Mouse (Mus musculus): ENCODE data around the gene Nphp1. TPM values are rescaled to one million over a fixed set of nuclear protein-coding genes. Genes with fewer than 3 reads are reported as not detected.
A peak's percentile ranks its signal among the peaks of the same experiment; 100 is the strongest.

The Nphp1 gene
- polyA plus RNA-seq (2012; fragmentation: generic; extraction: Trizol), result 17.5 TPM

DNA sequence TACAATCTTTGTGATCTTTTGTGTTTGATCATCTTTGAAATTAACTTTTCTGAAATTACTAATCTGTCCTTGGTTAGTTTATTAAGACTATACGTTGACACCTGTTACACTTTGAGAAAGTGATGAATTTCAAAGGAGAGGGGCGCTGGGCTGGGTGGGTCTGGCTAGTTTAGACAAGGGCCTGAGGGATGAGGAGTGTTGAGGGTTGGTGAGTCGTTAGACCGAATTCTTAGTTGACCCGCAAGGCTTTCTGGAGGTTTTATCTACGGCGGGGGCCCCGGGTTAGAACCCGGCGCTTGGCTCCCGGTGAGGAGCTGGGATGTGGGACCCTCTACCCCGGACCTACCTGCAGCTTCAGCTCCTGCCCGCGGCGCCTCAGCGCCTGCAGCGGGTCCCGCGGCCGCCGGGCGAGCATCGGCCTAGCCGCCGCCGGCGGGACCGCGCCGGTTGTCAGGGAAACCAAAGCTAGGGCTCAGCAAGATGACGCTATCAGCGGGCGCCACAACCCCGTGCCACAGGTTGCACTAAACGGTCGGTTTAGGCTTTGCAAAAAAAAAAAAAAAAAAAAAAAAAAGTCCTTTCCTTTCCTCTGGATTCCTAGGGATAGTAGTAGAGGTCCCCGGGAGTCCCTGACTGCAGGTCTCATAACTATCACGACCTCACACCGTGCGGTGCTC is at the start of gene Nphp1:
Gene Nphp1 (minus strand): TSS at position 458 of the 677 bp plus-strand sequence.
- Histone ChIP-seq H3K79me2 (ENCODE audit: control insufficient read depth, insufficient read depth) (peaks cover 20% of the 10 kb centered on the region), H3K4me2 (ENCODE audit: low read depth) (peak within 1 kb of the TSS; percentile 92), H3K27me3 (ENCODE audit: control insufficient read depth, insufficient read depth, insufficient read length) (no peaks in the 10 kb centered on the region), H3K36me3 (ENCODE audit: control insufficient read depth, insufficient read depth) (no peaks in the 10 kb centered on the region), H3K4me3 (peak within 1 kb of the TSS; percentile 68), H3ac (ENCODE audit: control insufficient read depth, insufficient read length) (no peak within 1 kb of the TSS)
- TF ChIP-seq SRF (IDR thresholded peaks at IDR 0.05; ENCODE audit: control insufficient read depth, insufficient read length, low read depth) (peak; percentile 28), POLR2A (IDR thresholded peaks at IDR 0.05; ENCODE audit: insufficient read length, low read depth) (peak; percentile 56), MYOG (IDR thresholded peaks at IDR 0.05; ENCODE audit: control insufficient read depth in 1 of 3, insufficient read depth in 1 of 3, insufficient read length in 2 of 3, low read depth in 2 of 3) (no peak), POLR2AphosphoS2 (IDR thresholded peaks at IDR 0.05; ENCODE audit: insufficient read length, low read depth) (peak; percentile 61)

GRCm38 (mm10) chr2:127832833-127833190 is 44.1 kb upstream of the Nphp1 start:
- H3K27me3 ChIP-seq (ENCODE audit: control insufficient read depth, insufficient read depth, insufficient read length), result peaks cover 6% of the 10 kb centered on the region
- TF ChIP-seq TCF12 (IDR thresholded peaks at IDR 0.05; ENCODE audit: insufficient read depth, poor library complexity, severe bottlenecking) (no peak), CEBPB (IDR thresholded peaks at IDR 0.05; ENCODE audit: insufficient read depth, poor library complexity, severe bottlenecking) (no peak), MYOD1 (IDR thresholded peaks at IDR 0.05; ENCODE audit: control insufficient read depth in 1 of 3, insufficient read length in 2 of 3, low read depth in 2 of 3) (no peak), POLR2A (IDR thresholded peaks at IDR 0.05; ENCODE audit: insufficient read length, low read depth) (no peak), POLR2AphosphoS2 (IDR thresholded peaks at IDR 0.05; ENCODE audit: insufficient read length, low read depth) (no peak), TCF3 (IDR thresholded peaks at IDR 0.05; ENCODE audit: insufficient read length, low read depth) (no peak), MAX (IDR thresholded peaks at IDR 0.05; ENCODE audit: low read depth) (no peak), E2F4 (IDR thresholded peaks at IDR 0.05; ENCODE audit: insufficient read depth) (no peak), SRF (IDR thresholded peaks at IDR 0.05; ENCODE audit: control insufficient read depth, insufficient read length, low read depth) (no peak), USF1 (IDR thresholded peaks at IDR 0.05; ENCODE audit: low read depth) (no peak), REST (IDR thresholded peaks at IDR 0.05; ENCODE audit: insufficient read depth, insufficient read length) (no peak), MYOG (IDR thresholded peaks at IDR 0.05; ENCODE audit: control insufficient read depth in 1 of 3, insufficient read depth in 1 of 3, insufficient read length in 2 of 3, low read depth in 2 of 3) (no peak)
- peak overlapping the region; percentile 78 for H3K4me2 ChIP-seq (ENCODE audit: low read depth)
- H3K36me3 ChIP-seq (ENCODE audit: control insufficient read depth, insufficient read depth), result no peaks in the 10 kb centered on the region
- H3K79me2 ChIP-seq (ENCODE audit: control insufficient read depth, insufficient read depth), result peaks cover 22% of the 10 kb centered on the region
- H3ac ChIP-seq (ENCODE audit: control insufficient read depth, insufficient read length), result no peak overlapping the region
- peak overlapping the region; percentile 80 for H3K4me3 ChIP-seq

DNA sequence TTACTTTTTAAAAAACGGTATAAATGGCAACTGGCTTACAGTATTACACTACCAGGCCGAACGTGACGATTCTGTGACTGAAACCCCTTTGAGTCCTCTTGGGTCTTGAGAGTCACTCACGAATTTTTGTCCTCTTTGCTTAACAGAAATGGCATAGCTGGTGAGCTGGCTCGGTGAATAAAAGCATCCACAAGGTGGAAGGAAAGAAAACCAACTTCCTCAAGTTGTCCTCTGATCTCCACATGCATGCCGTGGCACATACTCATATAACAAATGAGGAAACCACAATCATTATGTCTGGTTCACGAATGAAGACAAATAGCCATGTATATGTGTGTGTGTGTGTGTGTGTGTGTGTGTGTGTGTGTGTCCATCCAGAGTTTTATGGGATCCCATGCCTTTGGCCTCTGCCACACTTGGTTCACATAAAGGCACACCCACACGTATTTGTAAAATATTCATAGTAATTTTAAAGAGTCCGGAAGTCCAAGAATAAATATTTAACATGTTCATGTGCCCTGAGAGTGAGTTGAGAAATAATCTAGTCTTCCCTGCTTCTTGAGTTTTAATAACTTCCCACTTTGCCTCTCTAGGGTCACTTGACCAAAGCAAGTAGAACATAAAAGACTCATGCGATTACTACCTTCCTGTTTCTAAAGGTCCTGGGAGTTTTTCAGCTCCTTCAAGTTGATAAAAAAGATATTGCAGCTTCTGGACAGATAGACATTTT is 43.6 kb upstream of the Nphp1 start:
- Histone ChIP-seq H3K36me3 (ENCODE audit: control insufficient read depth, insufficient read depth) (peaks cover under 1% of the 10 kb centered on the region), H3K79me2 (ENCODE audit: control insufficient read depth, insufficient read depth) (peaks cover 22% of the 10 kb centered on the region), H3K4me2 (ENCODE audit: low read depth) (peak overlapping the region; percentile 78), H3K27me3 (ENCODE audit: control insufficient read depth, insufficient read depth, insufficient read length) (peaks cover 6% of the 10 kb centered on the region), H3ac (ENCODE audit: control insufficient read depth, insufficient read length) (no peak overlapping the region), H3K4me3 (peak overlapping the region; percentile 80)
- TF ChIP-seq MYOD1 (IDR thresholded peaks at IDR 0.05; ENCODE audit: control insufficient read depth in 1 of 3, insufficient read length in 2 of 3, low read depth in 2 of 3), result no peak
- TF ChIP-seq TCF3 (IDR thresholded peaks at IDR 0.05; ENCODE audit: insufficient read length, low read depth), result no peak
- TF ChIP-seq SRF (IDR thresholded peaks at IDR 0.05; ENCODE audit: control insufficient read depth, insufficient read length, low read depth), result no peak
- TF ChIP-seq E2F4 (IDR thresholded peaks at IDR 0.05; ENCODE audit: insufficient read depth), result no peak
- TF ChIP-seq POLR2A (IDR thresholded peaks at IDR 0.05; ENCODE audit: insufficient read length, low read depth), result no peak
- TF ChIP-seq REST (IDR thresholded peaks at IDR 0.05; ENCODE audit: insufficient read depth, insufficient read length), result no peak
- TF ChIP-seq MAX (IDR thresholded peaks at IDR 0.05; ENCODE audit: low read depth), result no peak
- no peak for TF ChIP-seq CEBPB (IDR thresholded peaks at IDR 0.05; ENCODE audit: insufficient read depth, poor library complexity, severe bottlenecking)
- TF ChIP-seq USF1 (IDR thresholded peaks at IDR 0.05; ENCODE audit: low read depth), result no peak
- no peak for TF ChIP-seq TCF12 (IDR thresholded peaks at IDR 0.05; ENCODE audit: insufficient read depth, poor library complexity, severe bottlenecking)
- no peak for TF ChIP-seq MYOG (IDR thresholded peaks at IDR 0.05; ENCODE audit: control insufficient read depth in 1 of 3, insufficient read depth in 1 of 3, insufficient read length in 2 of 3, low read depth in 2 of 3)
- no peak for TF ChIP-seq POLR2AphosphoS2 (IDR thresholded peaks at IDR 0.05; ENCODE audit: insufficient read length, low read depth)

DNA sequence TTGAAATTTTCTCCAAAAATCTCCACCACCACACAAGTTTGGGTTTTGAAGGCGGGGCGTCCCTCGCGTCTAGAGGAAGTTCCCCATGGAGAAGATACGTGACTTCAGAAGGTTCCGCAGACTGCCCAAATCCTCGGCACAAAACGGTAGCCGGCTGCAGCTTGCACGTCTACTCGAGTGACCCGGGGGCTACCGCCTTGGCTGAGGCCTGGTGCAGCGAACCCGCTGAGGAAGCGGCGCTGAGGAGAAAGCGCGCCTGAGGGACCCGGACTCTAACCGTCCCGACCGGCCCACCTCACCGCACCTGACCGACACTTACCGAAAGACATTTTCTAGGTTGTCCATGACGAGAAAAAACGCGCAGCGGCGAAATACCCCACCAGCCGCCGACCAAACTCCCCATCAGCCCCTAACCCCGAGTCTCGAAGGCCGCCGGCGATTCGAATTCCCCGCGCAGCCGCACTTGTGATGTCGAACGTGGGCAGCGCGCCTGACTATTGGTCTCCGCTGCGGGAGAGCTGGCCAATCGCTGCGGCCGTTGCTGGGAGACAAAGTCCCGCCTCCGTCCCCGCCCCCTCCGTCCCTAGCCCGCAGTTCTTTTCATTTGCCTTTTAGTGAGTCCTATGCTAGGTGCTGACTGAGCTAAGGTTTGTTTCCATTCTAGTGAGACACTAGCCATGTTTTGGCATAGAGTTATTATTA is 42.9 kb upstream of the Nphp1 start, which contains the start of gene Bub1:
Gene Bub1 (minus strand): TSS at position 465 of the 702 bp plus-strand sequence.
- H3K27me3 ChIP-seq (ENCODE audit: control insufficient read depth, insufficient read depth, insufficient read length), result no peaks in the 10 kb centered on the region
- H3K36me3 ChIP-seq (ENCODE audit: control insufficient read depth, insufficient read depth), result peaks cover 8% of the 10 kb centered on the region
- H3K79me2 ChIP-seq (ENCODE audit: control insufficient read depth, insufficient read depth), result peaks cover 22% of the 10 kb centered on the region
- peak within 1 kb of the TSS; percentile 78 for H3K4me2 ChIP-seq (ENCODE audit: low read depth)
- TF ChIP-seq CEBPB (IDR thresholded peaks at IDR 0.05; ENCODE audit: insufficient read depth, poor library complexity, severe bottlenecking) (no peak), MYOD1 (IDR thresholded peaks at IDR 0.05; ENCODE audit: control insufficient read depth in 1 of 3, insufficient read length in 2 of 3, low read depth in 2 of 3) (no peak), REST (IDR thresholded peaks at IDR 0.05; ENCODE audit: insufficient read depth, insufficient read length) (no peak), TCF3 (IDR thresholded peaks at IDR 0.05; ENCODE audit: insufficient read length, low read depth) (no peak), E2F4 (IDR thresholded peaks at IDR 0.05; ENCODE audit: insufficient read depth) (peak; percentile 100), TCF12 (IDR thresholded peaks at IDR 0.05; ENCODE audit: insufficient read depth, poor library complexity, severe bottlenecking) (no peak), MYOG (IDR thresholded peaks at IDR 0.05; ENCODE audit: control insufficient read depth in 1 of 3, insufficient read depth in 1 of 3, insufficient read length in 2 of 3, low read depth in 2 of 3) (no peak), SRF (IDR thresholded peaks at IDR 0.05; ENCODE audit: control insufficient read depth, insufficient read length, low read depth) (no peak), MAX (IDR thresholded peaks at IDR 0.05; ENCODE audit: low read depth) (no peak), USF1 (IDR thresholded peaks at IDR 0.05; ENCODE audit: low read depth) (peak; percentile 34), POLR2AphosphoS2 (IDR thresholded peaks at IDR 0.05; ENCODE audit: insufficient read length, low read depth) (no peak), POLR2A (IDR thresholded peaks at IDR 0.05; ENCODE audit: insufficient read length, low read depth) (peak; percentile 38)
- H3ac ChIP-seq (ENCODE audit: control insufficient read depth, insufficient read length), result no peak within 1 kb of the TSS
- peak within 1 kb of the TSS; percentile 80 for H3K4me3 ChIP-seq

All from myocyte (in vitro differentiated cells).